Mouse (Mus musculus): ENCODE measurements around the gene Amn1.

Amn1 gene

GRCm38 (mm10) chr6:149107615-149108014 lies 80.9 kb downstream of the Amn1 start:
- no peak for DNase-seq (ENCODE audit: low read depth, low spot score)

Measured in retina, postnatal 7 days (tissue).